Mouse (Mus musculus) myocyte (in vitro differentiated cells): ENCODE results near the gene Vamp8.

Source experiments
- CEBPB ChIP-seq: IDR thresholded peaks from 2 replicates; pipeline ENCODE4 v1.6.1; 2011; ENCODE audit warnings: mild to moderate bottlenecking, moderate library complexity; ENCODE audit not compliant: poor library complexity, insufficient read depth, severe bottlenecking
- E2F4 ChIP-seq: IDR thresholded peaks from one replicate; pipeline ENCODE4 v1.6.1; 2011; ENCODE audit warnings: mild to moderate bottlenecking, control low read depth, moderate library complexity; ENCODE audit not compliant: insufficient read depth
- MAX ChIP-seq: IDR thresholded peaks from one replicate; pipeline ENCODE4 v1.6.1; 2011; ENCODE audit warnings: low read depth, mild to moderate bottlenecking, control low read depth
- POLR2A ChIP-seq: IDR thresholded peaks from one replicate; pipeline ENCODE4 v1.6.1; 2011; ENCODE audit warnings: low read depth, mild to moderate bottlenecking, control low read depth, moderate library complexity; ENCODE audit not compliant: insufficient read length
- POLR2AphosphoS2 ChIP-seq: IDR thresholded peaks from one replicate; pipeline ENCODE4 v1.6.1; 2011; ENCODE audit warnings: low read depth, control low read depth; ENCODE audit not compliant: insufficient read length
- TCF12 ChIP-seq: IDR thresholded peaks from one replicate; pipeline ENCODE4 v1.6.1; 2011; ENCODE audit warnings: mild to moderate bottlenecking, control low read depth; ENCODE audit not compliant: poor library complexity, insufficient read depth, severe bottlenecking
- USF1 ChIP-seq: IDR thresholded peaks from one replicate; pipeline ENCODE4 v1.6.1; 2011; ENCODE audit warnings: low read depth, mild to moderate bottlenecking, control low read depth, moderate library complexity

DNA sequence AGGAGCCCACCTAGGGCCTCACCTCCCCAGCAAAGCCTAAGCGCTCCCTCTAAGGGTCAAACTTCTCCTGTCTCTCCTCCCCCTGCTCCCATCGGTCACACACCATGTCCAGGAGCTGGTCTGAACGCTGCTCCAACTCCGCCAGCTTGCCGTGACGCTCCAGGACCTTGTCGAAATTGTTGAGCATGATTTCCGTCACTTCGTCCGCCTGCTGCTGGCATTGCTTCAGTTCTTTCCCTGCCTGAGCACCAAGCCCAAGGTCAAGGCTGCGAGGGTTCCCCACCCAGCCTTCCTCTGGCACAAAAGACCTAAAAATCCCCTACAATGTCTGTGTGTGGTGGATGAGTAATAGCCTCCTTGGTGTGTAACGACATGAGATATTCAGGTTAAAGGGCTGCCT is 20.4 kb downstream of the Vamp8 start:
- TF ChIP-seq USF1: no peak
- no peak for TF ChIP-seq POLR2A
- no peak for TF ChIP-seq TCF12
- no peak for TF ChIP-seq MAX
- no peak for TF ChIP-seq E2F4
- TF ChIP-seq POLR2AphosphoS2: peak; percentile 70
- no peak for TF ChIP-seq CEBPB
